In genomic region chrX:64080717-64081116, GRCm38 (mm10) we compare ENCODE assay signal across 26 mouse cellular contexts.
"Had no signal": no experiment of that assay in that cellular context is flagged by ENCODE, and none has a peak within 500 bp of the region (broad histone marks: within the 10 kb centered on the region; RNA-seq: fewer than 3 reads in every experiment).

No protein-coding gene starts in this region.

- H3K4me3 ChIP-seq: heart, adult 2 months; heart, embryonic 13.5 days; heart, embryonic 15.5 days; hindbrain, embryonic 13.5 days; hindbrain, embryonic 15.5 days; kidney, embryonic 15.5 days; limb, embryonic 13.5 days; limb, embryonic 15.5 days; liver, embryonic 12.5 days had no signal

- H3K36me3 ChIP-seq: heart, embryonic 13.5 days; heart, embryonic 15.5 days; hindbrain, embryonic 13.5 days; hindbrain, embryonic 15.5 days; kidney, embryonic 15.5 days; limb, embryonic 13.5 days; limb, embryonic 15.5 days; liver, embryonic 12.5 days had no signal

- H3K9me3 ChIP-seq: heart, embryonic 13.5 days; heart, embryonic 15.5 days; hindbrain, embryonic 13.5 days; hindbrain, embryonic 15.5 days; kidney, embryonic 15.5 days; limb, embryonic 13.5 days; limb, embryonic 15.5 days; liver, embryonic 12.5 days had no signal

- H3K4me1 ChIP-seq: heart, embryonic 13.5 days; heart, embryonic 15.5 days; hindbrain, embryonic 13.5 days; hindbrain, embryonic 15.5 days; kidney, embryonic 15.5 days; limb, embryonic 13.5 days; limb, embryonic 15.5 days; liver, embryonic 12.5 days had no signal

- ATAC-seq: forebrain, postnatal 0 days; hindbrain, postnatal 0 days; liver, embryonic 12.5 days had no signal

- H3K27me3 ChIP-seq: heart, embryonic 13.5 days; heart, embryonic 15.5 days; hindbrain, embryonic 13.5 days; hindbrain, embryonic 15.5 days; kidney, embryonic 15.5 days; limb, embryonic 13.5 days; limb, embryonic 15.5 days; liver, embryonic 12.5 days had no signal

- H3K27ac ChIP-seq: heart, adult 2 months; heart, embryonic 13.5 days; heart, embryonic 15.5 days; hindbrain, embryonic 13.5 days; hindbrain, embryonic 15.5 days; hindbrain, postnatal 0 days; kidney, embryonic 15.5 days; kidney, postnatal 0 days; limb, embryonic 13.5 days; limb, embryonic 15.5 days; liver, embryonic 12.5 days; liver, embryonic 14.5 days had no signal

- DNase-seq: forebrain, postnatal 0 days; gastrocnemius, postnatal 10 days; heart, adult 11 months; heart, adult 2 months; heart, postnatal 14 days; heart, postnatal 36 days; kidney, adult 11 months; kidney, adult 2 months; kidney, adult 9 months; kidney, postnatal 14 days; kidney, postnatal 36 days; layer of hippocampus, adult 9-11 months; layer of hippocampus, postnatal 36 days; left cerebral cortex, postnatal 4 days had no signal

- H3K4me2 ChIP-seq: heart, embryonic 11.5 days; heart, embryonic 13.5 days; heart, embryonic 15.5 days; hindbrain, embryonic 13.5 days; hindbrain, embryonic 15.5 days; kidney, embryonic 15.5 days; limb, embryonic 13.5 days; limb, embryonic 15.5 days; liver, embryonic 12.5 days had no signal

- H3K9ac ChIP-seq: forebrain, postnatal 0 days; heart, embryonic 13.5 days; heart, embryonic 15.5 days; hindbrain, embryonic 13.5 days; hindbrain, embryonic 15.5 days; kidney, embryonic 15.5 days; limb, embryonic 13.5 days; limb, embryonic 15.5 days; liver, embryonic 12.5 days; liver, embryonic 14.5 days had no signal
